Mouse (Mus musculus) left cerebral cortex, adult 11 months (tissue): ENCODE measurements around the gene Calcoco1.
A peak's percentile ranks its signal among the peaks of the same experiment; 100 is the strongest.

Source experiments
- DNase-seq: peaks from one replicate; pipeline ENCODE4 v3.0.0; 2022; ENCODE audit warnings: low spot score

Calcoco1 gene

DNA sequence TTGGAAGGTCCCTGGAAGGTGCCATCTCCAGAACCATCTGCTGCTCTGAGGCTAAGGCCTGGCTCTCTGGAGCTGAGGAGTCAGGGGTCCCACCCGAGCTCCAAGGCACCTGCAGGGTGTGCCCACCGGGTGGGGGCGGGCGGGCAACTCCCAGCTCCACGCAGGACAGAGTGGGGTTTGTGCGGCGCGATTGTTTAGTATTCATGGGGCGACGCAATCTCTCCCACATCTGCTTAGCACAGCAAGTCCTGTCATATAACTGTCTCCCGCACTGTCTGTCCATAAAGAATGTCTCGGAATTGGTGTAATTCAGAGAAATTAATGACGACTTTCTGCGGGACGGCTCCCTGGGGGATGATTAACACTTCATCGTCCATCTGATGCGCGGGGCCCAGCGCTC is 15.1 kb upstream of the Calcoco1 start:
- no peak for DNase-seq

DNA sequence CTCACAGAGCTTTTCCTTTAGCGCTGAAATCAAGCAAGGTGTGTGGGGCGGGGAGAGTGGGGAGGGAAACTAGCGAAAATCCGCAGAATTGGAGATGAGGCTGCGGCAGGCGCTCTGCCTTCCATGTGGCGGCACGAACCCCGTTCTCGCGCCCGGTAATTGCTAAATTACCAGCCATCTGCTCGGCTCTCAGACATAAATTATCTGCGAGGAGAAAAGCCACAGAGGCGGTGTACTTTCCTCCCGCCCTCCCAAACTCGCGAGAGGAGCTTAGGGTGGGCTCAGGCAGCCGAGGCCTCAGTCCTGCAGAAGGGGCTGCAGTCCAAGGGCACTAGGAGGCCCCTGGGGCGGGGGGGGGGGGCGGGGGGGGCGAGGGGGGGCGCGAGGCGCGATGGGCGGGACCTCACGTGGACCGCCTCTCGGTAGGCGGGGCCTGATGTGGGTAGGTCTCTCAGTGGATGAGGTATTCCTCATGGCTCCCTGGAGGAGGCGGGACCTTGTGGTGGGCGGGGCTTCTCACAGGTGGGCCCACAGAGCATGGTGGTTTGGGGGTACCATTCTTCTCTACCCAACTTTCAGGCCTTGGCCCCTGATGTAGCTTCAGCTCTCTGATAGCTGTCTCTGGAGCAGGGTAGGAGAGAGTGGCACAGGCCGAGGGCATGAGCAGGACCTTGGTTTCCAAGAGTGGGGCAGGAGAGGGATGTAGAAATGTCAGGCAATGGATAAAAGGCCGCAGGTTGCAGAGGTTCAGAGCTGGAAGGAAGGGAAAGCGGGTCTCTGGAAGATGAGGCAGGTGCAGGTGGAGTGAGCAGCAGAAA is 14.4 kb upstream of the Calcoco1 start:
- no peak for DNase-seq

DNA sequence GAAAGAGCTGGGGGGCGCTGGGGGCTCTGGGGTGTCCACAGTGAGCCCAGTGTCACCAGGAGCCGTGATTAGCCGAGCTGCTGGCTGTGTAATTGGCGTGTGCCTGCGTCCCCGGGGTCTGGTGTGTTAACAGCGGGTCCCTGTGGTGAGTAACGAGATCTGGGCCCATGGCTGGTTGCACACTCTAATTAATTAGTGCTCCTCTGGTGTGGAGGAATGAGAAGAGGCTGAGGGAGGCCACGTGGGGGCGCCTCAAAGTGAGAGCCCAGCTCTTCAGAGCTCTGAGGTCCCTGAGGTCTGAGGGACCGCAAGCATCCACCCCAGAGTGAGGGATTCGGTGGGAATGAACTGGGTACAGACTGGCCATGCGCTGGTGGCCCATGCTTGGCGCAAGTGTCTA is 13.1 kb upstream of the Calcoco1 start:
- DNase-seq, result no peak

DNA sequence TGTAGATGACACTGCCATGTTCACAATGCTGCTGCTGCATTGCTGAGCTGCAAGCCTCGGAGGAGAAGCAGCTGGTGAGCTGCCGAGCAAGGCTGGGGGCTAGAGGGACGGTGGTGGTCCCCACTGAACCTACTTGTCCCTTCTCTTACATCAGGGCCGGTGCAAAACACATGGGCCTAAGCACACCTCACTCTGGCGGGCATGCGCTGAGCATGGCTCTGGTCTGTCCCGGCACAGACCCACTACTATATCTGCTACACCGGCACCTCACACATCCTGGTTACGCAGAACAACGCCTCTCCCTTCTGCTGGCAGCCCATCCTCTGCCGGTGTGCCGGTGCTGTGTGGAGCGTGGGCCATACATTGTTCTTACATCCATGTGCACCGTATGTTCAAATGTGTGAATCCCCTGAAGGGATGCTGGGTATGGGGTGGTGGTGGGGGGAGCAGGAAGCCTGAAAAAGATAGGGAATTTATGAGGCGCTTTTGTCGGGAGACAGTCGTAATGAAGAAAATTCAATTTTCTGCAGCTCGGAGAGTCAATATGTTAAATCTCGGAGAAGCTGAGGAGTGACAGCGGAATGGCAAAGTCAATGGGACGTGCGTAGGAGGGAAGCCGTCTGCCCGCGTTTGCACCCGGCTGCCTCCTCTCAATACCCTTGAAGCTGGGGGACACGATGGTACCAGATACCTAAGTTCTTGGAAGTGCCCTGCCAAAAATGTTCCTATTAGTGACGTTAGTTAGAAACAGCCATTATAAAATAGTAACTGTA is 12.0 kb upstream of the Calcoco1 start:
- no peak for DNase-seq

DNA sequence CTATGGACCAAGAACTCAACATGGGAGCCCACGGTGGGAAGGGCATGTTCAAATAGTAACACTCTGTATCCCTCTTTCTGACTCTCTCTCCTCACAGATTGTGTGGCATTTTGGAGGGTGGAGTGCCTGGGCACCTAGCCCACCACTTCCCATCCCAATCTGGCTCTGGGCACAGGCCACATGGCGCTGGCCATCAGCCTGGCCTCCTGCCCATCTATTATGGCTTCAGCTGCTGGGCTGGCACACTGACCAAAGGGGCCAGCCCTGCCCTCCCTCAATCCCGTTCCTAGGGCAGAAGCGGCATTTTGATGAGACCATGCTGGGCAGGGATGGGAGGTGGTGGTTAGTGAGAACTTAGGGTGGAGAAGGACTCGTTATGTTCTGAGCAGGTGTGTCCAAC is 11.3 kb upstream of the Calcoco1 start:
- no peak for DNase-seq

DNA sequence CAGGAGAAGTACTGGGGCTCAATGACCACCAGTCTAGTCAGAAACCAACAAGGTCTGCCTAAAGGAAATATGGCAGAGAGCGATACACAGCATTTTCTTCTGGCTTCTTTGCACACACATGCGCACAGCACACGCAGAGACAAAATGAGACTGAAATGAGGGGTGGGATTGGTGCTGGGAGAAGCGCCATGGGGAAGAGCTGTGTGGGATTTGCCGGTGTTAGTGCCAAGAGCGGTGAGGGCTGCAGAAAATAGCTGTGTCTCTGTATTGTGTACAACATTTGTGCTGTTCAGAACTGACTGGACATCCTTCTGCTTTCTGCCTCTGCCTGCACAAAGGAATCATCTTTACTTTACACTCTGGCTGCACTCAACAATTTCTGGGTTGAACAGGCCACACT is 10.4 kb upstream of the Calcoco1 start:
- DNase-seq, result no peak

DNA sequence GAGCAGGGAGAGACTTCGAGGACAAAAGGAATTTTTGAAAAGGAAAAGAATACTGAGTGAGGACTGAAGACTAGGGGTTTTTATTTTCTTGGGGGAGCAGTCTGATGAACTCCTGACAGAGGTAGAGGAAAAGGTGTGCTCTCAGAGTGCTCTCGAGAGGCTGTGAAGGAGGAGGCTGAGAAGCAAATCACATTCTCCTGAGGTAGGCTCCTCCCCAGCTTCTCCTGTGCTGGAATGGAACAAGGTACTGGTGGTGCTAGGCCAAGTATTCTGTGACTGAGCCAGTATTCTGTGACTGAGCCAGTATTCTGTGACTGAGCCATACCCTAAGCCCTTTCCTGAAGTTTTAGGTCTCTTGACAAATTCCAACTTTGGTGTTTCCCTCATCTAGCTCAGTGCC is 6.0 kb upstream of the Calcoco1 start:
- DNase-seq, result no peak

DNA sequence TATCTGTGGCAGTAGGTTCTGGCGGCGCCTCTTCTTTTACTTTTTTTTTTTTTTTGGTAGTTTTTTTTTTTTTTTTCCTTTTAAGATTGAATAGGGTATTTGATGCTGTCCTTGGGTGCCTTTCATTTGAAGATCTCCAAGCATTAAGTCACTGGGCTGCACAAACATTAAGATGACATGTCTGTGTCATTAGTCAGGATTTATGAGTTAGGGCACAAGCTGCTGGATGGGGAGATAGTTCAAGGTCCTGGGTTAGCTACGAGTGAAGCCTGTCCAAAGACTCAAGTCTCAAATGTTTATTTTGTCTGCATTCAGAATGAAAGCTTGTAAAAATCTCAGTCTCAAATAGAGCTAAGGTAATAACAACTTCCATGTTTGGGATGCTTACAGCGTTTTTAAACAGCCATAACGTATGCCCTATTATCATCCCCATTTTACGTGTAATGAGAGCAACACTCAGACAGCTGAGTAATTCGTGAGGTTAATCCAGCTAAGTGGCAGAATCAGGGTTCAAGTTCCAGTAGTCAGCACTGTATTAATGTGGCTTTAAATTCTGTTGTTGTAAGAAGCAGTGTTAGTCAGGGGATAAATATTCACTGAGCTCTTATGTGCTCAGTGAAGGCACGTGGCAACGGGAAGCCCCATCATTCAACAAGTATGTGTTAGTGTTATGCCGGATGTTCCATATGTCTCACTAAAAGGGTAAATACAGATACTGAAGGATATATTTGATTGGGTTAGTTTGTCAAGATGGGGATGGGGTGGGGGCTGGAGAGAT is 1.6 kb upstream of the Calcoco1 start:
- no peak for DNase-seq

DNA sequence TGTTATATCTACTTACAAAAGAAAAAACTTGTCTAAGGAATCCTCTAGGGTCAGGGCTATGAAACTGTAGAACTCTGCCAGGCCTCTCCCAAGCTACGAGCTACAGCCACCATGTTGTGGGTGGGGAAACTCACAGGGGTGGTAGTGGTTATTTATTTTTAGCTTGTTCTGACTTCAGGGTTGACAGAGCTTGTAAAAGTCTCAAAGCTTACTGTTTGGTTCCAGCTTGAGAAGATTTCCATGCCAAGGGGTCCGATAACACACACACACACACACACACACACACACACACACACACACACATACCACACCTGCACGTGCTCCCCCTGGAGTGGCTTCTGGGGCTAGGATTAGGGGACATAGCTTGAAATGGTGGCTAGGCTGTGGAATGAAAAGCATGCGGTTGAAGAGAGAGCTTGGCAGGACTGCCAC is 538 bp upstream of the Calcoco1 start:
- DNase-seq, result no peak

DNA sequence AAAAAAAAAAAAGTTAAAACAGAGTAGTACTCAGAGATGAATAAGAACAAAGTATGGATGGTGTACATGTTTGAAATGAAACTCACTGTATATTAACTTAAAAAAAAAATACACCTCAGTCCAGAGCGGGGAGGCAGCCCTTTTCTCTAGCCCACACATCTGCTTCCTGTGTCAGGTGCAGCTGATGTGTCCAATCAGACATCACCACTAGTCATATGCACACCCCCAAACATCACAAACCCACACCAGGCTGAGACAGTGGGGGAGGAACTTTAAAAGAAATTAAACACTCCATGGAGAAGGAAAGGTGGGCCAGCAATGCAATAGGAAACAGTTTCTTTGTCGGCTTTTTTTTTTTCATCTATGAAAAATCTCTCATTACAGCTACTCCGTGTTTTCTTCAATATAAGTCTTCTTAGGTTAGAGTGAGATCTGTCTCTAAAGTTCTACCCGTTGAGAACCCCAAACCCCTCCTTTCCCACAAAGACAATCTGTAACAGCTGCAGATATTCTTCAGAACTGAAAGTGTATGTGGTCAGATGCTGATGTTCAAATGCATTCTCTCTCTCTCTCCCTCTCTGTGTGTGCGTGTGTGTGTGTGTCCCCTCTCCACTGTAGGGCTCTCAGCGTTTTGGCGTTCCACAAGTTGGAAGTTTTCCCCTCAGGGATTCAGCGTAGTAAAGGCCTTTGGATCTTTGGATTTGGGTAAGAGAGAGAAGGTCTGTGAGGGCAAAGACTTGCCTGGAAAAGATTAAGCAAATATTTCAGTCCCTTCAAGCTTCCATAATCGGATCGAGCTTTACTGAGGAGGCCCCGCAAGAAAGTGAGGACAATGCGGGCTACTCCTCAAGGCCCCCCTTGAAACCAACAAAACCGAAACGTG is 721 bp downstream of the Calcoco1 start:
- DNase-seq, result no peak

DNA sequence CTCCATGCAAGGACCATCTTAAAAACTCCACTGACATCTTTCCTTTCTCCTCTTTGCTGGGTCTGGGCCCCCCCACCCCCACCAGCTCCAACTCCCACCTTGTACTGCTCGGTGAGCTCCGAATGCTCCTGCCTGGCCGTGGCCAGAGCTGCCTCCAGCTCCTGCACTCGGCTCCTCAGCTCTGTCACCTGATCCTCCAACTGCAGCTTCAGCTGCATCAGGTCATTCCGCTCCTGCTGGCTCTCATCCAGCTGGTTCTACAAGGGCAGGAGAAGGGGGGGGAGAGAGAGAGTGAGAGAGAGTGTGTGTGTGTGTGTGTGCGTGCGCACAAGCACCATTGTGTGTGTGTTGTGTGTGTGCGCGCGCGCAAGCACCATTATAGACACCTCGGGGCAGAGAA is 5.8 kb downstream of the Calcoco1 start:
- no peak for DNase-seq

DNA sequence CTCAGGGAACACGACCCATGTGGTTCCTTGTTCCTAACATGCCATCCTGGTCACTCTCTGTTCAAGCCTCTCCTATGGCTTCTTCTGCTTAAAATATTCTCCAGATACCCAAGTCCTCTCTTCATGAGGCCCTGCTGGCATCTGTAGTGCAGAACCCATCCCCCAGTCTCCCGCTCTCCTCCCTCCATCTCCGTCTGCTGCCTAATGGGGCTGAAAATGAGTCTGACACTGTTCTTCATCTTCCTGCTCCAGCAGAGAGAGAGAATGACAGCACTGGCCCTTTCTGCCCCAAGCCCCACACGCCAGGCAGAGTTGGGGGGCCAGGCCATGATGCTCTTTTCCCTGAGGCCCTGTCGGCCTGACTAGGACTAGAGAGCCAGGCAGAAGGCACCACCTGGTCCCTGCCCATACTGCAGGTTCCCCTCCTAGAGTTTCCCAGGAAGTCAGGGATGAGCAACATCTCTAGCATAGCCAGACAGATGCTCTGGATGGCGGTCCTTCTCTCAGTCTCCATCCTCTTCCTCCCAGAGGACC is 14.2 kb downstream of the Calcoco1 start:
- DNase-seq, result no peak

DNA sequence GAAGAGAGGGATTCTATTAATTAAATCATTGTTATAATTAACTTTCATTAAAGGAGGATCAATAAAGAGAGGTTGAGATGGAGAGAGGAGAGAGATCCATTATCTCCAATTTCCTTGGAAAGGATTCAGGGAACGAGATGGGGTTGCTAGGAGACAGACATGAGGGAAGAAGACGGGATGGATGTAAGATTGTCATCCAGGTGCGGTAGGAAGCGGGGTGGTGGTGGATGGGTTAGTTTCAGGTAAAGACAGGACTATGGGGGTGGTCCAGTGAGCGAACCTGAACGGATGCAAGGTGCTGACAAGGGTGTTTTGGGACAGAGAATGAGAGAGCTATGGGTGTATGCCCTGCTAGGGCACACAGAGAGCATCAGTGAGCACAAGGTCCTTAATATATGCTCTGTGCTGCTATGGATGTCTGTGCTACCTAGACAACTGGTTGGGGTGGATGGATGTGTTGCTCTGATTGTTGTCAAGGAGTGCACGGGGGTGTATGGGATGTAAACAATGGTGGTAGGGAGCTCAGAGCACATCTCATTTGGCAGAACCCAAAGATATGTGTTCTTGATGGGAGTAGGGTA is 16.0 kb downstream of the Calcoco1 start:
- no peak for DNase-seq

DNA sequence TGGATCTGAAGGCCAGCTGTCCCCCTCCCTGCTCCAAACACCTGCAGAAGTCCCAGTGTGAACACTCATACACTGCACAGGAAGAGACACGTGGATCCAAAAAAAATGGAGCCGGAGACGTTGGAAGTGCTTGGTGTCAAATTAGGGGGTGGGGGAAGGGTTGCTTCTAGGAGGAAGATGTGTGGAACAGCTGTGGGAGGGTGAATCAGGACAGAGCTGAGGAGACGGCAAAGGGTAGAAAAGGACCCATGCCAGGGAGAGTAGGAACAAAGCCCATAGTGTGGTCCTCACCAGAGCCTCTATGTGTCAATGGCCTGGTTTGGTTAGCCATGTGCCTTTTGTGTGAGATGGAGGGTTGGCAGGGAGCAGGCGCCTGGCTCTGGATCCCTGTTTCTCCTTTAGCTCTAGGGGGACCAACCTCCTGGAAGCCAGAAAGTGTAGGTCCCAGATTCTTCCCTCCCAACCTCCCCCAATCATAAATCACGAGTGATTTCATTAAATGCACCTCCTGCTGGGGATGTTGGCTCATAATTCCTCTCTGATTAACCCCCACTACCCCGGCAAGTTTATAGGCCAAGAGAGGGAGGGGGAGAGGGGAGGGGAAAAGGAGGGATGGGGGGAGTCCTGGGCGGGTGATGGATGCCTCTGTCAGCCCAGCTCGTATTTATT is 16.6 kb downstream of the Calcoco1 start:
- no peak for DNase-seq

DNA sequence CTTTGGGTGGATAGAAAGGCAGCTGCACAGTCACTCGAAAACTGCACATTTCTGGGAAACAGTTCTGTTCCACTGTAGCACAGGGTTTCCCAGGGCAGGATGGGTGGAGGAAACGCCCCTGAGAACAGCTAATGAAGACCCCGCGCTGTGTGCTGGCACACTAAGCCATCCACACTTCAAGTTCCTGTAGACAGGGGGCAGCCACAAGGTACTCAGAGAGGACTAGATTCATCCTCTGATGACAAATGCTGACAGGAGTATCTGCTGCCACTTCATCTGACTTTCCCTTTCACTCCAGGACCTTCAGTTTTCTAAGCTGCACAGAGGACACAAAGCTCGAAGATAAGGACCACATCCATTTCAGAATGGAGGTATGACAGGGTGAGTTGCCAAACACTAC is 17.2 kb downstream of the Calcoco1 start:
- DNase-seq, result no peak

DNA sequence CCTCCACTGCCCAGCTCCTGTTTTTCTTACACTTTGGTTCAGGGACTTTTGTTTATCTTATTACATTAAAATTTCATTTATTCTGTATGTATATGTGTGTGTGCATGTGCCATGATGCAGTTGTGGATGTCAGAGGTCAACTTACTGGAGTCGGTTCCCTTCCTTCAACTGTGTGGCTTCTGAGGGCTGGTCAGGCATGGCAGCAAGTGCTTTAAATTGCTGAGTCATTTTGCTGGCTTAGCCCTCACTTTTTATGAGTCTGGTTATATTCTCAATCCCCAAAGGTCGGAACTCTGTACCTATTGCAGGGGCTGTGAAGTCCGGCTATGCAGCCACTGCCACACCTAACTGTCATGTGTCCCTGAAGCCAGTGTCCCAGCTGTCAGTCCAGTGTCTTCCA is 19.0 kb downstream of the Calcoco1 start:
- no peak for DNase-seq

DNA sequence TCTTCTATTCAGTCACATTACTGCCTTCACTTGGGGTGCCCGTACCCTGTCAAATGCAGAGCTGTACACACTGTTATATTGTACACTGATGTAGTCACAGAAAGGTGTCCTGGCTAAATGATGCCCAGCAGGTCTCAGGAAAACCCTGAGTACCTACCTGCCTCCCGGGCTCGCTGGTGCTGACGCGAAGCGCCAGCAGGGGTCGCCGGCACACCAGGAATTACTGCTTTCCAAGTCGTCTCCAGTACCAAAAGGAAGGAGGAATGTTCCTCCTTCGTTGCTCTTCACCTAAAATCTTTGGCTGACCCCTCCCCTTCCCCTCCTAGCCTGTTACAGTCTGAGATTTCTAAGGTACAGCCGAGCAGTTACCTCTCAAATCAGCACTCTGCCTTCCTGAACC is 23.8 kb downstream of the Calcoco1 start:
- peak; percentile 57 for DNase-seq

DNA sequence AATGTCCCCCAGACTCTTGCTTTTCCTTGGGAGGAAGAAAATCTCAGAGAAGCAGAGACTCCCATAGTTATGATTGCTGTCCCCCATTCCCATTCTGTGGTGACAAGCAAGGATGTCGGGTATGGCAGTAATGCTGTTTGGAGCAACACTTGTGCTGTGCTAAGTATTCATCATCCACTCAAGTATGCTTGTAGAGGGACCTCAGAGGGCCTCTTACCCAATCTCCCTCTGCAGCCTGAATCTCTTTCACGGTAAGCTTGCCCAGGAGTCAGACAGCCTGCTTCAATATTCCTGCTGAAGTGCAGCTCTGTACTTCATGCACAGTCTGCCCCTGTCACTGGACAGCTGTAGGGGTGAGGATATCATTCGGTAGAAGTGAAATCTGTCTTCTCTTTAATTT is 25.1 kb downstream of the Calcoco1 start:
- DNase-seq, result no peak

DNA sequence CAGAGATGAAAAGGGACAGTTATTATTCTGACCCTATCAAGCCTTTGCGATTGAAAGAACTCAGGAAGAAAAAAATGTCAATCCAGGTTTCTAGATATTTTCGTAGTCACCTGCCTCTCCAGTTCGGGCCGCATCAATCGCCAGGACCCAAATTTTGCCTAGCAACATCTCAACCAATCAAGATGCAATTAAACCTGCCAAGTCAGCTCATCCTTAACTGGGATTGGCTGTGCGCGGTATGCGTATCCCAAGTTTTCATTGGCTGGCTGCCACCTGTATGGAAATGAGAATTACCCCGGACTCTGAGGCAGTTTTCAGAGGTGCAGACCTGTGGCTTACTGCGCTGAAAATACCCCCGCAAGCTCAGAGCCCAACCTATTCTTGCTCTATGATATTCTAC is 28.4 kb downstream of the Calcoco1 start:
- DNase-seq, result peak; percentile 81

DNA sequence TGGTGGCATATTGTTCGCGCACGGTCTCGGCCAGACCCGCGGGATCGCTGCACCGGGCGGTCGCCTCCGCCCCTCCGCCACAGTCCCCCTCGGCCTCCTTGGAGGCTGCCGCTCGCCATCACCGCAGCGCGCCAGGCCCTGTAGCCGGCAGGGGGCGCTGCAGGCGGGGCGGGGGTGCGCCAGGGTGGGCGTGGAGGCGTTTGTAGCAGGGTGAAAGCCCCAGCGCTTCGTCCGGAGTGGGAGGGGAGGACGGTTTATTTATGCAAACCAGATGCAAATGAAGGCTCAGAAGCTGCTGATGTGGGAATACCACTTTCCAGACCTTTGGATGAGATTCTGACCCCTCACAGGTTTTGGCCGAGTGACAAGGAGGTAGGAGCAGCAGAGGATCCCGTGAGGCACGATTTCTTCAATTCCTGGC is 29.0 kb downstream of the Calcoco1 start:
- no peak for DNase-seq
